Comparison of ENCODE assay signal across 8 mouse cellular contexts in the genomic region with DNA sequence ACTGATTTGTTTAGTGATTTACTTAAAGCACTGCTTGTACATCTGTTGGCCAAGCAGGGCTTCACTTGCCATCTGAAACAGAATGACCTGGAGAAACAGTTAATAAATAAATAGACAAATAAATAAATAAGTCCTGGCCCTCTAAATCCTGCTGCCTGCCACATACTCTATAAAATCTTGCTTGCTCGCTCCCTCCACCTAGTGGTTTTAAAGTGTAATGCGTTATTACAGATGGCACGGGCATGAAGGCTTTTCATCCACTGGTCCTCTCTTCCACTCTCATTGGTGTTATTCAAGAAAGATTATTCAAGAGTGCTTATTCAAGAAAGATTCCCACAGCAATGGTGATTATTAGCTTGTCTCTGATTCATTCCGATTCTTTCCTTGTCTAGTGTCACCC. TPM values are rescaled to one million over a fixed set of nuclear protein-coding genes. Genes with fewer than 3 reads are reported as not detected.
DNase-seq lines count a peak whose midpoint lies in the region; ATAC-seq and TF ChIP-seq lines count a peak whose summit lies in the region.

No protein-coding gene starts in this region.

- no peak overlapping the region for H3K9ac ChIP-seq in heart, adult 2 months (ENCODE audit: low read depth, low read length)

- 7% methylated on average over 4 of the region's 4 CpGs for WGBS in heart, adult 2 months

- no peak overlapping the region for H3K4me3 ChIP-seq in heart, adult 2 months

- H3K79me2 ChIP-seq in heart, adult 2 months (replicated peaks; ENCODE audit: control insufficient read depth, insufficient read depth, low read length) = peaks cover 1% of the 10 kb centered on the region; the same call in 1 of the 2 replicates

- peak; percentile 42 for ATAC-seq in inflammation-experienced regulatory T-cells, adult 6 months

- TF ChIP-seq EP300 in heart, adult 2 months (IDR thresholded peaks at IDR 0.05; ENCODE audit: insufficient read depth, low read depth, low read length) = no peak

- no peak for TF ChIP-seq POLR2A in heart, adult 2 months (IDR thresholded peaks at IDR 0.05; ENCODE audit: insufficient read depth, low read depth, low read length)

- H3K27ac ChIP-seq in heart, adult 2 months = no peak overlapping the region

- peak in 1 of 2 experiments; percentile 27 for DNase-seq in heart, adult 2 months
- DNase-seq in heart, postnatal 25 days (ENCODE audit: low spot score) = no peak
- DNase-seq in thymus, postnatal 0 days (ENCODE audit: low spot score) = peak; percentile 54
- no peak for DNase-seq in thymus, adult 18-20 months
- DNase-seq in cerebellum, adult 8-10 months = peak; percentile 32
- peak; percentile 62 for DNase-seq in retina, embryonic 14.5 days (ENCODE audit: low spot score)
- no peak for DNase-seq in urinary bladder, adult 2 months (ENCODE audit: low spot score)

- no peaks in the 10 kb centered on the region for H3K27me3 ChIP-seq in heart, adult 2 months (ENCODE audit: control insufficient read depth, insufficient read depth, low read length)

- intact Hi-C loops in heart, adult 2 months (cut with DNase I) = loop anchor here (1.0 to 2.0 kb wide), 2 partner anchors 44 to 61 kb away; partner anchors contain the start of gene Slfn8
- intact Hi-C loops in heart, postnatal 25 days (cut with DNase I) = loop anchor here (1.0 to 10.0 kb wide), 3 partner anchors 27 to 505 kb away; partner anchors contain the start of gene Mmp28

- peaks cover 72% of the 10 kb centered on the region for H3K36me3 ChIP-seq in heart, adult 2 months (ENCODE audit: control insufficient read depth, insufficient read depth, low read length)

- TF ChIP-seq CTCF in heart, adult 2 months (IDR thresholded peaks at IDR 0.05) = peak; percentile 95

- peaks cover 11% of the 10 kb centered on the region for H3K4me1 ChIP-seq in heart, adult 2 months (ENCODE audit: control insufficient read depth, insufficient read depth, low read length)

RNA-seq across cellular contexts. Expression of gene Slfn5, which starts 8.5 kb away (rescaled TPM):
- total RNA-seq in heart, adult 2 months (2021) = 10 to 100 TPM; 54.1 to 59.2 TPM
- polyA plus RNA-seq in heart, adult 2 months (2012; rRNA removed) = 17.9 and 41.8 TPM in 2 replicates
- total RNA-seq in heart, postnatal 25 days (2021) = 10 to 100 TPM; 60.8 to 70.3 TPM
- 8.9 and 10.6 TPM in 2 replicates for polyA plus RNA-seq in thymus, postnatal 0 days (2015; fragmentation: Nextera tagmentation; extraction: Ambion mirVana)
- 10 to 100 TPM; 18.0 to 28.9 (median 27.4) TPM for polyA plus RNA-seq in inflammation-experienced regulatory T-cells, adult 6 months (2017; shearing (Covaris generic))
- polyA plus RNA-seq in urinary bladder, adult 2 months (2012; rRNA removed) = 19.1 and 23.0 TPM in 2 replicates

RNA-seq across cellular contexts. Expression of gene Slfn9, which starts 32.0 kb away (rescaled TPM):
- under 1 TPM; 0.82 to 0.99 TPM for total RNA-seq in heart, adult 2 months (2021)
- 0.20 and 0.53 TPM in 2 replicates for polyA plus RNA-seq in heart, adult 2 months (2012; rRNA removed)
- total RNA-seq in heart, postnatal 25 days (2021) = 1 to 10 TPM; 1.1 to 1.5 TPM
- polyA plus RNA-seq in thymus, postnatal 0 days (2015; fragmentation: Nextera tagmentation; extraction: Ambion mirVana) = 5.8 and 7.7 TPM in 2 replicates
- 10 to 100 TPM; 23.0 to 30.8 (median 23.2) TPM for polyA plus RNA-seq in inflammation-experienced regulatory T-cells, adult 6 months (2017; shearing (Covaris generic))
- polyA plus RNA-seq in urinary bladder, adult 2 months (2012; rRNA removed) = 2.2 TPM in 2 replicates

RNA-seq across cellular contexts. Expression of gene Unc45b, which starts 49.3 kb away (rescaled TPM):
- total RNA-seq in heart, adult 2 months (2021) = 100 to 1,000 TPM; 167 to 190 TPM
- 107 and 159 TPM in 2 replicates for polyA plus RNA-seq in heart, adult 2 months (2012; rRNA removed)
- total RNA-seq in heart, postnatal 25 days (2021) = 100 to 1,000 TPM; 172 to 215 TPM
- polyA plus RNA-seq in thymus, postnatal 0 days (2015; fragmentation: Nextera tagmentation; extraction: Ambion mirVana) = 1.0 and 1.7 TPM in 2 replicates
- under 1 TPM in 1 of 3 experiments, not detected in 2; 0.25 TPM for polyA plus RNA-seq in inflammation-experienced regulatory T-cells, adult 6 months (2017; shearing (Covaris generic))
- polyA plus RNA-seq in urinary bladder, adult 2 months (2012; rRNA removed) = 4.4 and 6.7 TPM in 2 replicates

RNA-seq across cellular contexts. Expression of gene Nle1, which starts 51.4 kb away (rescaled TPM):
- 10 to 100 TPM in 1 of 2 experiments, 1 to 10 TPM in 1; 8.4 to 11.4 TPM for total RNA-seq in heart, adult 2 months (2021)
- 17.7 and 24.0 TPM in 2 replicates for polyA plus RNA-seq in heart, adult 2 months (2012; rRNA removed)
- 10 to 100 TPM; 12.1 to 14.5 TPM for total RNA-seq in heart, postnatal 25 days (2021)
- 36.1 and 37.6 TPM in 2 replicates for polyA plus RNA-seq in thymus, postnatal 0 days (2015; fragmentation: Nextera tagmentation; extraction: Ambion mirVana)
- 10 to 100 TPM; 17.9 to 56.0 (median 48.0) TPM for polyA plus RNA-seq in inflammation-experienced regulatory T-cells, adult 6 months (2017; shearing (Covaris generic))
- 26.2 and 33.7 TPM in 2 replicates for polyA plus RNA-seq in urinary bladder, adult 2 months (2012; rRNA removed)

Comparison
In these comparisons a context has a peak if more than half of its experiments do, and no peak if none do; other contexts are left out.
1. DNase-seq: peak in thymus, postnatal 0 days (single experiment), cerebellum, adult 8-10 months (single experiment) and retina, embryonic 14.5 days (single experiment); none in heart, postnatal 25 days (single experiment), thymus, adult 18-20 months (0 of 2) and urinary bladder, adult 2 months (single experiment).
2. RNA of gene Unc45b, which starts 49.3 kb away (polyA plus RNA-seq): 107 to 159 TPM in heart, adult 2 months; 4.4 to 6.7 TPM in urinary bladder, adult 2 months, 1.0 to 1.7 TPM in thymus, postnatal 0 days and 0.25 TPM in inflammation-experienced regulatory T-cells, adult 6 months; every median in the first group is over 10 times any median in the second.